Mouse (Mus musculus) stomach, embryonic 14.5 days (tissue): ENCODE results near the gene Grem2. TPM values are rescaled to one million over a fixed set of nuclear protein-coding genes. Genes with fewer than 3 reads are reported as not detected.

Experiments used
- ATAC-seq: fragments of 200-750 bp; cut with Nextera tagmentation; 2 replicates; pipeline ENCODE4 v1.8.0; 2017; ENCODE audit warnings: low read depth, moderate TSS enrichment; ENCODE audit not compliant: insufficient number of reproducible peaks, insufficient read depth, low FRiP score
- H3K27ac ChIP-seq: fragments of 300-500 bp; sonication (generic); 2 replicates; pipeline ENCODE4 v1.5.1; 2014; ENCODE audit warnings: mild to moderate bottlenecking, low read length, moderate library complexity, mixed read lengths
- H3K27me3 ChIP-seq: fragments of 300-500 bp; sonication (generic); 2 replicates; pipeline ENCODE4 v1.6.1; 2014; ENCODE audit warnings: low read length, control low read depth, mixed read lengths; ENCODE audit not compliant: control insufficient read depth, insufficient read depth
- H3K36me3 ChIP-seq: fragments of 300-500 bp; sonication (generic); 2 replicates; pipeline ENCODE4 v1.6.1; 2014; ENCODE audit warnings: mild to moderate bottlenecking, control low read depth, low read length, moderate library complexity, mixed read lengths; ENCODE audit not compliant: control insufficient read depth, insufficient read depth
- H3K4me1 ChIP-seq: fragments of 300-500 bp; sonication (generic); 2 replicates; pipeline ENCODE4 v1.6.1; 2014; ENCODE audit warnings: low read length, control low read depth, mixed read lengths; ENCODE audit not compliant: control insufficient read depth, insufficient read depth
- H3K4me2 ChIP-seq: fragments of 300-500 bp; sonication (generic); replicated peaks from 2 replicates; pipeline ENCODE4 v1.6.1; 2014; ENCODE audit warnings: low read depth, low read length, control low read depth
- H3K4me3 ChIP-seq: fragments of 300-500 bp; sonication (generic); 2 replicates; pipeline ENCODE4 v1.5.1; 2014; ENCODE audit warnings: low read depth, low read length, control low read depth
- H3K9ac ChIP-seq: fragments of 300-500 bp; sonication (generic); replicated peaks from 2 replicates; pipeline ENCODE4 v1.6.1; 2014; ENCODE audit warnings: low read depth, mild to moderate bottlenecking, control low read depth, low read length, moderate library complexity, mixed read lengths
- H3K9me3 ChIP-seq: fragments of 300-500 bp; sonication (generic); 2 replicates; pipeline ENCODE4 v1.6.1; 2016; ENCODE audit warnings: low read depth, low read length, control low read depth; ENCODE audit not compliant: control insufficient read depth
- WGBS: fragments of 180-500 bp; shearing (Covaris S2); extraction: QIAGEN DNeasy Blood & Tissue Kit; methylation state at CpG from one replicate; pipeline ENCODE4 v1.1.7; 2014; 5-methylcytosine and 5-hydroxymethylcytosine counted together
- polyA plus RNA-seq: library from polyadenylated mRNA; unstranded; fragments of >200 nt; fragmentation: Nextera tagmentation; extraction: Ambion mirVana; gene quantifications from 2 replicates; pipeline ENCODE4 v1.2.1, GENCODE M21; 2014

Gene Grem2
- polyA plus RNA-seq, 1 experiment from 2014 or later = 3.4 TPM

- no peaks in the 10 kb centered on the region for H3K4me1 ChIP-seq
- H3K9me3 ChIP-seq = no peaks in the 10 kb centered on the region
- no peak overlapping the region for H3K9ac ChIP-seq
- no peak overlapping the region for H3K4me2 ChIP-seq
- peak; percentile 77; the same call in 1 of the 2 replicates for ATAC-seq
- H3K36me3 ChIP-seq = no peaks in the 10 kb centered on the region
- no peak overlapping the region for H3K27ac ChIP-seq
- no peak overlapping the region for H3K4me3 ChIP-seq
- H3K27me3 ChIP-seq = no peaks in the 10 kb centered on the region
- 50% methylated on average over 2 of the region's 2 CpGs for WGBS
These were observed 65.4 kb downstream of the Grem2 start for GRCm38 (mm10) chr1:174856188-174856587.

- H3K4me3 ChIP-seq = no peak overlapping the region
- no peaks in the 10 kb centered on the region for H3K4me1 ChIP-seq
- no peak overlapping the region for H3K4me2 ChIP-seq
- no peaks in the 10 kb centered on the region for H3K36me3 ChIP-seq
- 89% methylated on average over 6 of the region's 6 CpGs for WGBS
- no peaks in the 10 kb centered on the region for H3K27me3 ChIP-seq
- no peak for ATAC-seq
- no peak overlapping the region for H3K27ac ChIP-seq
- H3K9me3 ChIP-seq = no peaks in the 10 kb centered on the region
- H3K9ac ChIP-seq = no peak overlapping the region
These were observed 76.8 kb downstream of the Grem2 start for GRCm38 (mm10) chr1:174844786-174845185.

GRCm38 (mm10) chr1:174836861-174837260 lies 84.8 kb downstream of the Grem2 start:
- H3K27me3 ChIP-seq = no peaks in the 10 kb centered on the region
- no peak for ATAC-seq
- H3K9ac ChIP-seq = no peak overlapping the region
- no peak overlapping the region for H3K27ac ChIP-seq
- H3K36me3 ChIP-seq = no peaks in the 10 kb centered on the region
- H3K9me3 ChIP-seq = no peaks in the 10 kb centered on the region
- no peak overlapping the region for H3K4me3 ChIP-seq
- H3K4me2 ChIP-seq = no peak overlapping the region
- H3K4me1 ChIP-seq = no peaks in the 10 kb centered on the region
- 92% methylated on average over 23 of the region's 23 CpGs for WGBS

- Histone ChIP-seq H3K9ac (no peak overlapping the region), H3K4me2 (no peak overlapping the region), H3K27ac (no peak overlapping the region), H3K36me3 (no peaks in the 10 kb centered on the region), H3K4me1 (0 out of 2 replicates have a peak, but pooled peaks cover 2% of the 10 kb centered on the region), H3K9me3 (no peaks in the 10 kb centered on the region), H3K27me3 (no peaks in the 10 kb centered on the region), H3K4me3 (no peak overlapping the region)
- 25% methylated on average over 8 of the region's 8 CpGs for WGBS
- peak; percentile 67; the same call in 1 of the 2 replicates for ATAC-seq
These were observed 95.1 kb downstream of the Grem2 start for GRCm38 (mm10) chr1:174826562-174826961.

- no peak for ATAC-seq
- H3K4me3 ChIP-seq = no peak overlapping the region
- H3K4me2 ChIP-seq = no peak overlapping the region
- H3K27me3 ChIP-seq = no peaks in the 10 kb centered on the region
- WGBS = 67% methylated on average over 4 of the region's 4 CpGs
- H3K4me1 ChIP-seq = no peaks in the 10 kb centered on the region
- H3K36me3 ChIP-seq = no peaks in the 10 kb centered on the region
- H3K9ac ChIP-seq = no peak overlapping the region
- no peaks in the 10 kb centered on the region for H3K9me3 ChIP-seq
- no peak overlapping the region for H3K27ac ChIP-seq
These were observed 109.8 kb downstream of the Grem2 start for GRCm38 (mm10) chr1:174811846-174812245.

GRCm38 (mm10) chr1:174788617-174789016 lies 133.0 kb downstream of the Grem2 start:
- H3K27me3 ChIP-seq = no peaks in the 10 kb centered on the region
- H3K27ac ChIP-seq = no peak overlapping the region
- ATAC-seq = no peak
- no peaks in the 10 kb centered on the region for H3K9me3 ChIP-seq
- no peak overlapping the region for H3K4me2 ChIP-seq
- H3K4me3 ChIP-seq = no peak overlapping the region
- H3K4me1 ChIP-seq = no peaks in the 10 kb centered on the region
- 91% methylated on average over 2 of the region's 2 CpGs for WGBS
- no peak overlapping the region for H3K9ac ChIP-seq
- no peaks in the 10 kb centered on the region for H3K36me3 ChIP-seq
